In the genomic region with DNA sequence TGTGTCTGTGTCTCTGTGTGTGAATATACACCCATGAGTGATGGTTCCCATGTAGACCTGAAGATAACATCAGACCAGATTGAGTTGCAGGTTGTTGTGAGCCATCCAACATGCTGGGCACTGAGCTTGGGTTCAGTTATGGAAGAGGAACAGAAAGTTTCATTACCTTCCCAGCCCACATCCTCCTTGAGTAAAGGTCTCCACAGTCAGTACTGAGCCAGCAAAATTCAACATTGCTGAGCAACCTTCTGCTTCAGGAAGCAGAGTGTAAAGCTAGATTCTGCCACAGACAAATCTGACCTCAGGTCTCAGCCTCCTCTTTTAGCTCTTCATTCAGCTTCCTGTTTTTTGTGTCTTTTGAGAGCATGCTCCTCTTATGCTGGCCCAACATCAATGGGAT, we compare ENCODE assay signal across 16 mouse cellular contexts.
"Had no signal": no experiment of that assay in that cellular context is flagged by ENCODE, and none has a peak within 500 bp of the region (broad histone marks: within the 10 kb centered on the region; RNA-seq: fewer than 3 reads in every experiment).

No protein-coding gene starts in this region.

- ATAC-seq: midbrain, embryonic 16.5 days had no signal

- DNase-seq: lung, embryonic 14.5 days; lung, postnatal 10 days; lung, postnatal 4 days; midbrain, embryonic 14.5 days; right cerebral cortex, postnatal 14 days; thymus, adult 2 months; thymus, postnatal 25 days; thymus, postnatal 4 days had no signal

- H3K4me2 ChIP-seq: lung, embryonic 14.5 days; midbrain, embryonic 12.5 days; neural tube, embryonic 13.5 days; neural tube, embryonic 15.5 days; stomach, embryonic 15.5 days had no signal

- H3K27ac ChIP-seq: midbrain, embryonic 10.5 days; midbrain, embryonic 12.5 days; neural tube, embryonic 13.5 days; neural tube, embryonic 15.5 days; stomach, embryonic 15.5 days; stomach, postnatal 0 days had no signal

- H3K9me3 ChIP-seq: midbrain, embryonic 10.5 days; midbrain, embryonic 12.5 days; neural tube, embryonic 13.5 days; neural tube, embryonic 15.5 days; stomach, embryonic 15.5 days had no signal

- H3K36me3 ChIP-seq: midbrain, embryonic 10.5 days; midbrain, embryonic 12.5 days; neural tube, embryonic 13.5 days; neural tube, embryonic 15.5 days; stomach, embryonic 15.5 days had no signal

- H3K9ac ChIP-seq: lung, embryonic 14.5 days; midbrain, embryonic 12.5 days; neural tube, embryonic 13.5 days; neural tube, embryonic 15.5 days; stomach, embryonic 15.5 days had no signal

- H3K27me3 ChIP-seq: midbrain, embryonic 12.5 days; neural tube, embryonic 13.5 days; neural tube, embryonic 15.5 days; stomach, embryonic 15.5 days had no signal

- H3K4me3 ChIP-seq: midbrain, embryonic 10.5 days; midbrain, embryonic 12.5 days; myocyte; neural tube, embryonic 13.5 days; neural tube, embryonic 15.5 days; stomach, embryonic 15.5 days had no signal

- H3K4me1 ChIP-seq: midbrain, embryonic 12.5 days; neural tube, embryonic 13.5 days; neural tube, embryonic 15.5 days had no signal
